Mouse (Mus musculus) heart, postnatal 0 days (tissue): ENCODE measurements around the gene Pfkfb3. TPM values are rescaled to one million over a fixed set of nuclear protein-coding genes. Genes with fewer than 3 reads are reported as not detected.

Experiments used
- ATAC-seq: fragments of 200-750 bp; cut with Nextera tagmentation; 2 replicates; pipeline ENCODE4 v1.8.0; 2017; ENCODE audit warnings: low read depth, moderate number of reproducible peaks, moderate library complexity; ENCODE audit not compliant: insufficient read depth
- DNase-seq: peaks from one replicate; pipeline ENCODE4 v3.0.0-alpha.2; 2016; ENCODE audit warnings: low spot score
- H3K27ac ChIP-seq: fragments of 300-500 bp; sonication (generic); 2 replicates; pipeline ENCODE4 v1.5.1; 2014; ENCODE audit warnings: low read depth, mild to moderate bottlenecking
- H3K27me3 ChIP-seq: fragments of 300-500 bp; sonication (generic); 2 replicates; pipeline ENCODE4 v1.6.1; 2014; ENCODE audit warnings: low read length, mixed read lengths; ENCODE audit not compliant: control insufficient read depth, insufficient read depth
- H3K36me3 ChIP-seq: fragments of 300-500 bp; sonication (generic); replicated peaks from 2 replicates; pipeline ENCODE4 v1.6.1; 2014; ENCODE audit warnings: low read length, mixed read lengths; ENCODE audit not compliant: control insufficient read depth, insufficient read depth
- H3K4me1 ChIP-seq: fragments of 300-500 bp; sonication (generic); 2 replicates; pipeline ENCODE4 v1.6.1; 2014; ENCODE audit warnings: antibody characterized with exemption; ENCODE audit not compliant: control insufficient read depth, insufficient read depth
- H3K4me2 ChIP-seq: fragments of 300-500 bp; sonication (generic); 2 replicates; pipeline ENCODE4 v1.6.1; 2014; ENCODE audit warnings: low read depth, mild to moderate bottlenecking, low read length, moderate library complexity
- H3K4me3 ChIP-seq: fragments of 300-500 bp; sonication (generic); 2 replicates; pipeline ENCODE4 v1.5.1; 2014; ENCODE audit warnings: low read depth, low read length
- H3K9ac ChIP-seq: fragments of 300-500 bp; sonication (generic); replicated peaks from 2 replicates; pipeline ENCODE4 v1.6.1; 2014; ENCODE audit warnings: low read depth, low read length, mixed read lengths
- H3K9me3 ChIP-seq: fragments of 300-500 bp; sonication (generic); replicated peaks from 2 replicates; pipeline ENCODE4 v1.6.1; 2016; ENCODE audit warnings: low read length; ENCODE audit not compliant: control insufficient read depth
- CTCF ChIP-seq: IDR thresholded peaks from 2 replicates; pipeline ENCODE4 v1.5.1; 2016; ENCODE audit warnings: antibody characterized with exemption, control low read depth, low read depth
- EP300 ChIP-seq: IDR thresholded peaks from 2 replicates; pipeline ENCODE4 v1.6.1; 2016; ENCODE audit warnings: antibody characterized with exemption, low read depth
- WGBS: fragments of 180-500 bp; shearing (Covaris S2); extraction: QIAGEN DNeasy Blood & Tissue Kit; methylation state at CpG from one replicate; pipeline ENCODE4 v1.1.7; 2014; 5-methylcytosine and 5-hydroxymethylcytosine counted together
- polyA plus RNA-seq: library from polyadenylated mRNA; unstranded; fragments of >200 nt; fragmentation: Nextera tagmentation; extraction: Ambion mirVana; gene quantifications from 2 replicates; pipeline ENCODE4 v1.2.1, GENCODE M21; 2015
- total RNA-seq: library from RNA; depleted of rRNA; stranded (reverse); fragments of >200 nt; gene quantifications from 2 replicates; pipeline ENCODE4 v1.2.3, GENCODE M21; 2014; ENCODE audit warnings: low replicate concordance

Gene Pfkfb3
- total and polyA plus RNA-seq, 2 experiments from 2014 or later = 2.4 to 3.5 TPM

- Histone ChIP-seq H3K9ac (no peak overlapping the region), H3K4me2 (no peak overlapping the region), H3K4me1 (peaks cover 11% of the 10 kb centered on the region; the same call in 1 of the 2 replicates), H3K27me3 (no peaks in the 10 kb centered on the region), H3K36me3 (no peaks in the 10 kb centered on the region), H3K27ac (no peak overlapping the region), H3K9me3 (no peaks in the 10 kb centered on the region), H3K4me3 (no peak overlapping the region)
- WGBS = 83% methylated on average over 4 of the region's 4 CpGs
- DNase-seq (no peak), ATAC-seq (no peak)
- TF ChIP-seq EP300 (no peak), CTCF (no peak)
Measured at GRCm38 (mm10) chr2:11428621-11429020, 125.3 kb downstream of the Pfkfb3 start.

- Histone ChIP-seq H3K27ac (no peak overlapping the region), H3K4me1 (peaks cover 11% of the 10 kb centered on the region; the same call in 1 of the 2 replicates), H3K9ac (no peak overlapping the region), H3K36me3 (no peaks in the 10 kb centered on the region), H3K4me2 (no peak overlapping the region), H3K27me3 (no peaks in the 10 kb centered on the region), H3K9me3 (no peaks in the 10 kb centered on the region), H3K4me3 (no peak overlapping the region)
- TF ChIP-seq EP300 = no peak
- ATAC-seq = no peak
- 83% methylated on average over 6 of the region's 6 CpGs for WGBS
- DNase-seq = no peak
Measured at GRCm38 (mm10) chr2:11427596-11427995, 126.3 kb downstream of the Pfkfb3 start.

- peak overlapping the region; percentile 73 for H3K27ac ChIP-seq
Measured at GRCm38 (mm10) chr2:11426379-11426778, 127.5 kb downstream of the Pfkfb3 start.

DNA sequence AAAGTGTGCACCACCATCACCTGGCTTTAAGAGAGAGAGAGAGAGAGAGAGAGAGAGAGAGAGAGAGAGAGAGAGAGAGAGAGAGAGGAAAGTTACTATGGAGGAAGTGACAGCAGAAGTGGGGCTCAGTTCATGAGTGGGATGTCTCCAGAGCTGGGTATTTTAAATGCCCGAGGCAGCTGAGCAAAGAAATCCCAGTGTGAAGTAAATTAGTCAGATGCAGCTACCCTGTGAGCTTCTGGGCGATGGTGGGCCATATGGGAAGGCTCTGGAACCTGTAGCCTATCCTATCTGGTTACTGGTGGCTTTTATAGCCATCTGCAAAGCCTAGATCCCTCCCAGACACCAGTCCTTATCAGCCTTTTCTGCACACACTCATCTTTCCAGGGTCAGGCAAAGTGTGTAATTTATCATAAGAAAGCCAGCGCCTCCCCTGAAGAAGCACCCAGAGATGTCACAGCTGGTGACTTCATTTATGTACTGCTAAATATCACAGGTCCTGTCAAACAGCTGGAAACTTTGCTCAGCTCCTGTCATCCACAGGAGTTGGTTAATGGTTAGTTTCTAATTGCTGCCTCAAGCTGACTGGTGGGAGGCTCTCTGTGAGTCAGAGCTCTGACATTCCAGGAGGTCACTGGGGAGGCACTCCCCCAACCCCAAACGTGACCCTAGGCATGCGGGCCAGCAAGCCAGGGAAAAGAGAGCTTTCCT lies 128.3 kb downstream of the Pfkfb3 start:
- WGBS = 11% methylated on average over 5 of the region's 5 CpGs
- peak; percentile 43 for DNase-seq
- Histone ChIP-seq H3K9me3 (no peaks in the 10 kb centered on the region), H3K4me1 (peaks cover 11% of the 10 kb centered on the region; the same call in 1 of the 2 replicates), H3K27me3 (no peaks in the 10 kb centered on the region), H3K9ac (no peak overlapping the region), H3K4me2 (no peak overlapping the region), H3K36me3 (no peaks in the 10 kb centered on the region), H3K27ac (peak overlapping the region; percentile 73), H3K4me3 (no peak overlapping the region)
- peak; percentile 27; the same call in 1 of the 2 replicates for ATAC-seq
- TF ChIP-seq CTCF (no peak), EP300 (no peak)

More at GRCm38 (mm10) chr2:11426379-11426778, 127.5 kb downstream of the Pfkfb3 start:
- Histone ChIP-seq H3K9ac (no peak overlapping the region), H3K4me2 (no peak overlapping the region), H3K4me1 (peaks cover 11% of the 10 kb centered on the region; the same call in 1 of the 2 replicates), H3K9me3 (no peaks in the 10 kb centered on the region), H3K36me3 (no peaks in the 10 kb centered on the region), H3K27me3 (no peaks in the 10 kb centered on the region), H3K4me3 (no peak overlapping the region)
- 41% methylated on average over 3 of the region's 3 CpGs for WGBS
- DNase-seq (no peak), ATAC-seq (no peak)
- TF ChIP-seq CTCF (no peak), EP300 (no peak)

DNA sequence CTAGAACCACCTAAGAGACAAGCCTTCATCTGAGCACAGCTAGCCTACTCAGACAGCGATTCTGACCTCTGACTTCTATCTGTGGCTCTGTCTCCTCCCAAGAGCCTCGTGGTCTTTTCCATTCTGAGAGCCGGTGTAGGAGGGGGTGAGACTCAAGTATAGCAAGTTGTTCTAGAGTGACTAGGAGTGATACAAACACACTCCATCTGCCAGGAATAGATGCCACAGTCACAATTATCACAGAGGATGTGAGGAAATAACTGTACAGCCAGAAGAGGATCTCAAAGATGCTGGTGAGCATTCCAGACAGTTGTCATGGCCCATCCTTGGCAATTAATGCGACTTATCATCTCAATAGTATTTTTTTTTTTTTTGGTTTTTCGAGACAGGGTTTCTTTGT lies 129.6 kb downstream of the Pfkfb3 start:
- TF ChIP-seq CTCF (no peak), EP300 (no peak)
- no peak overlapping the region for H3K4me2 ChIP-seq
- H3K4me1 ChIP-seq = peaks cover 8% of the 10 kb centered on the region; the same call in 1 of the 2 replicates
- DNase-seq = no peak
- H3K27me3 ChIP-seq = no peaks in the 10 kb centered on the region
- no peaks in the 10 kb centered on the region for H3K36me3 ChIP-seq
- 59% methylated on average over 5 of the region's 5 CpGs for WGBS
- H3K27ac ChIP-seq = no peak overlapping the region
- no peak overlapping the region for H3K9ac ChIP-seq
- H3K4me3 ChIP-seq = no peak overlapping the region
- no peak for ATAC-seq
- no peaks in the 10 kb centered on the region for H3K9me3 ChIP-seq
